12 mouse cellular contexts compared by ENCODE assay signal in the genomic region with DNA sequence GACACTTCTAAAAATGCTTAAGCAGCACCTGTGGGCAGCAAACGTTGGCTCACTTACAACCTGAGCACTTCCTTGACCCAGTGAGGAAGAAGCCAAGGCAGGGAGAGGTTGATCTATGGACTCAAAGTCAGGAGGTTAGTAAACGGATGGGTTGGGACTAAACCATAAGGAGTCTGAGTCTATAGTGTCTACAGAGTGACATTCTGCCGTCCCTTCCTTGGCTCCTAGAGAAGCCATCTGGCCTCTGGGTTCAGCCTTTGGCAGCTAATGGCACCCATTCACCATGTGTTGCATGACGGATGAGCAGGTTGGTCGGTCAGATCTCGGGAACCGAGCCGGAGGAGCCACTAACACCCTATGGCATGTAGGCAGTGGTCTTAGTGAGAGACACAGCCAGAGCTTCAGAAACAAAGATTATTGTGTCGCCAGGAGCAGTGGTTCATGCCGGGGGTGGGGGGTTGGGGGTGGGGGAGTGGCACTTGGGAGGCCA. TPM values are rescaled to one million over a fixed set of nuclear protein-coding genes. Genes with fewer than 3 reads are reported as not detected.
A peak's percentile ranks its signal among the peaks of the same experiment; 100 is the strongest.
DNase-seq lines count a peak whose midpoint lies in the region; ATAC-seq and TF ChIP-seq lines count a peak whose summit lies in the region.
"Had no signal": no experiment of that assay in that cellular context is flagged by ENCODE, and none has a peak within 500 bp of the region (broad histone marks: within the 10 kb centered on the region; RNA-seq: fewer than 3 reads in every experiment).

No protein-coding gene starts in this region.

- no peaks in the 10 kb centered on the region for H3K36me3 ChIP-seq in embryonic facial prominence, embryonic 12.5 days
- H3K36me3 ChIP-seq in embryonic facial prominence, embryonic 10.5 days (replicated peaks) = no peaks in the 10 kb centered on the region
- no peaks in the 10 kb centered on the region for H3K36me3 ChIP-seq in lung, embryonic 14.5 days (ENCODE audit: insufficient read depth)
- no peaks in the 10 kb centered on the region for H3K36me3 ChIP-seq in liver, postnatal 0 days (replicated peaks; ENCODE audit: insufficient read depth, low read length)

- no peak overlapping the region for H3K4me3 ChIP-seq in embryonic facial prominence, embryonic 12.5 days
- H3K4me3 ChIP-seq in embryonic facial prominence, embryonic 10.5 days = no peak overlapping the region
- no peak overlapping the region for H3K4me3 ChIP-seq in lung, embryonic 14.5 days (ENCODE audit: low read depth, low read length)
- no peak overlapping the region for H3K4me3 ChIP-seq in liver, postnatal 0 days (ENCODE audit: low read depth, low read length)

- no peak for TF ChIP-seq CTCF in lung, embryonic 14.5 days (IDR thresholded peaks at IDR 0.05; ENCODE audit: low read depth)
- TF ChIP-seq CTCF in liver, postnatal 0 days (IDR thresholded peaks at IDR 0.05; ENCODE audit: low read depth) = no peak

- no peak for DNase-seq in embryonic facial prominence, embryonic 10.5 days (ENCODE audit: low spot score)
- no peak for DNase-seq in lung, embryonic 14.5 days
- DNase-seq in lung, postnatal 4 days = no peak
- DNase-seq in cerebellum, postnatal 36 days = peak; percentile 74 to 79
- no peak for DNase-seq in liver, postnatal 0 days
- DNase-seq in frontal cortex, postnatal 10 days (ENCODE audit: low spot score in 2 of 2) = no peak
- DNase-seq in adrenal gland, adult 18-20 months (ENCODE audit: low spot score in 2 of 2) = no peak
- DNase-seq: heart, adult 18-20 months; right cerebral cortex, adult 18-20 months had no signal

- no peak overlapping the region for H3K4me2 ChIP-seq in embryonic facial prominence, embryonic 12.5 days (replicated peaks)
- H3K4me2 ChIP-seq in lung, embryonic 14.5 days = no peak overlapping the region
- H3K4me2 ChIP-seq in liver, postnatal 0 days (ENCODE audit: low read depth, low read length) = no peak overlapping the region

- 79% methylated on average over 10 of the region's 10 CpGs for WGBS in embryonic facial prominence, embryonic 12.5 days
- 79% methylated on average over 10 of the region's 10 CpGs for WGBS in embryonic facial prominence, embryonic 10.5 days
- WGBS in lung, embryonic 14.5 days = 59% methylated on average over 10 of the region's 10 CpGs
- 71% methylated on average over 10 of the region's 10 CpGs for WGBS in liver, postnatal 0 days (ENCODE audit: insufficient replicate concordance)

- peaks cover 31% of the 10 kb centered on the region for H3K4me1 ChIP-seq in embryonic facial prominence, embryonic 12.5 days
- peaks cover 41% of the 10 kb centered on the region for H3K4me1 ChIP-seq in embryonic facial prominence, embryonic 10.5 days
- H3K4me1 ChIP-seq in lung, embryonic 14.5 days (ENCODE audit: insufficient read depth) = peaks cover 26% of the 10 kb centered on the region
- peaks cover 25% of the 10 kb centered on the region for H3K4me1 ChIP-seq in liver, postnatal 0 days (ENCODE audit: insufficient read depth)

- no peak overlapping the region for H3K27ac ChIP-seq in embryonic facial prominence, embryonic 12.5 days
- H3K27ac ChIP-seq in embryonic facial prominence, embryonic 10.5 days (replicated peaks) = no peak overlapping the region
- peak overlapping the region; percentile 90 for H3K27ac ChIP-seq in lung, embryonic 14.5 days (ENCODE audit: low read depth)
- H3K27ac ChIP-seq in liver, postnatal 0 days (ENCODE audit: low read depth) = peak overlapping the region; percentile 88

- ATAC-seq in embryonic facial prominence, embryonic 12.5 days (ENCODE audit: insufficient number of reproducible peaks, insufficient read depth, low FRiP score, low TSS enrichment) = no peak
- ATAC-seq in lung, embryonic 14.5 days (ENCODE audit: insufficient read depth) = no peak
- no peak for ATAC-seq in liver, postnatal 0 days

- peak overlapping the region; percentile 19; the same call in 1 of the 2 replicates for H3K9ac ChIP-seq in embryonic facial prominence, embryonic 12.5 days
- H3K9ac ChIP-seq in lung, embryonic 14.5 days = no peak overlapping the region
- H3K9ac ChIP-seq in liver, postnatal 0 days (replicated peaks) = no peak overlapping the region

- H3K9me3 ChIP-seq in embryonic facial prominence, embryonic 12.5 days = no peaks in the 10 kb centered on the region
- H3K9me3 ChIP-seq in embryonic facial prominence, embryonic 10.5 days = no peaks in the 10 kb centered on the region
- no peaks in the 10 kb centered on the region for H3K9me3 ChIP-seq in lung, embryonic 14.5 days (ENCODE audit: low read depth, low read length)
- H3K9me3 ChIP-seq in liver, postnatal 0 days (ENCODE audit: low read length) = no peaks in the 10 kb centered on the region
- H3K9me3 ChIP-seq: megakaryocyte, embryonic 14.5 days had no signal

- TF ChIP-seq EP300 in liver, postnatal 0 days (IDR thresholded peaks at IDR 0.05; ENCODE audit: low read depth) = no peak

- 0 out of 2 replicates have a peak, but pooled peaks cover 3% of the 10 kb centered on the region for H3K27me3 ChIP-seq in embryonic facial prominence, embryonic 12.5 days
- H3K27me3 ChIP-seq in embryonic facial prominence, embryonic 10.5 days (replicated peaks; ENCODE audit: low read depth, poor library complexity, severe bottlenecking) = peaks cover 37% of the 10 kb centered on the region
- no peaks in the 10 kb centered on the region for H3K27me3 ChIP-seq in lung, embryonic 14.5 days (ENCODE audit: insufficient read depth, low read length)
- no peaks in the 10 kb centered on the region for H3K27me3 ChIP-seq in liver, postnatal 0 days (ENCODE audit: insufficient read depth, low read length)

RNA-seq across cellular contexts. Expression of gene C1qtnf6, which starts 2.2 kb away (rescaled TPM):
- polyA plus RNA-seq in embryonic facial prominence, embryonic 12.5 days (2016; fragmentation: Nextera tagmentation; extraction: Ambion mirVana) = 21.0 and 22.9 TPM in 2 replicates
- polyA plus RNA-seq in embryonic facial prominence, embryonic 10.5 days (2016; fragmentation: Nextera tagmentation; extraction: Ambion mirVana) = 9.6 and 10.4 TPM in 2 replicates
- 39.8 and 40.7 TPM in 2 replicates for polyA plus RNA-seq in lung, embryonic 14.5 days (2014; fragmentation: Nextera tagmentation; extraction: Ambion mirVana)
- polyA plus RNA-seq in liver, postnatal 0 days (2015; fragmentation: Nextera tagmentation; extraction: Ambion mirVana) = 4.3 and 4.4 TPM in 2 replicates
- total RNA-seq in adrenal gland, adult 18-20 months (2021) = 10 to 100 TPM; 14.1 to 15.0 TPM

RNA-seq across cellular contexts. Expression of gene Sstr3, which starts 11.1 kb away (rescaled TPM):
- not detected in 2 replicates for polyA plus RNA-seq in embryonic facial prominence, embryonic 12.5 days (2016; fragmentation: Nextera tagmentation; extraction: Ambion mirVana)
- not detected in 2 replicates for polyA plus RNA-seq in embryonic facial prominence, embryonic 10.5 days (2016; fragmentation: Nextera tagmentation; extraction: Ambion mirVana)
- polyA plus RNA-seq in lung, embryonic 14.5 days (2014; fragmentation: Nextera tagmentation; extraction: Ambion mirVana) = 0.08 TPM in 1 of 2 replicates, not detected in the other
- not detected in 2 replicates for polyA plus RNA-seq in liver, postnatal 0 days (2015; fragmentation: Nextera tagmentation; extraction: Ambion mirVana)
- 1 to 10 TPM in 1 of 2 experiments, under 1 TPM in 1; 0.45 to 1.2 TPM for total RNA-seq in adrenal gland, adult 18-20 months (2021)
- total RNA-seq: heart, adult 18-20 months; hematopoietic stem cell, adult 5-6 weeks had no signal

RNA-seq across cellular contexts. Expression of gene Il2rb, which starts 38.3 kb away (rescaled TPM):
- 0.06 and 0.09 TPM in 2 replicates for polyA plus RNA-seq in embryonic facial prominence, embryonic 12.5 days (2016; fragmentation: Nextera tagmentation; extraction: Ambion mirVana)
- 0.09 TPM in 1 of 2 replicates, not detected in the other for polyA plus RNA-seq in embryonic facial prominence, embryonic 10.5 days (2016; fragmentation: Nextera tagmentation; extraction: Ambion mirVana)
- polyA plus RNA-seq in lung, embryonic 14.5 days (2014; fragmentation: Nextera tagmentation; extraction: Ambion mirVana) = 0.12 TPM in 1 of 2 replicates, not detected in the other
- polyA plus RNA-seq in liver, postnatal 0 days (2015; fragmentation: Nextera tagmentation; extraction: Ambion mirVana) = 2.0 and 2.1 TPM in 2 replicates
- 1 to 10 TPM; 1.1 to 2.5 TPM for total RNA-seq in adrenal gland, adult 18-20 months (2021)

RNA-seq across cellular contexts. Expression of gene Rac2, which starts 39.2 kb away (rescaled TPM):
- 7.6 TPM in 2 replicates for polyA plus RNA-seq in embryonic facial prominence, embryonic 12.5 days (2016; fragmentation: Nextera tagmentation; extraction: Ambion mirVana)
- polyA plus RNA-seq in embryonic facial prominence, embryonic 10.5 days (2016; fragmentation: Nextera tagmentation; extraction: Ambion mirVana) = 5.0 and 7.7 TPM in 2 replicates
- 12.2 and 16.2 TPM in 2 replicates for polyA plus RNA-seq in lung, embryonic 14.5 days (2014; fragmentation: Nextera tagmentation; extraction: Ambion mirVana)
- 120 and 127 TPM in 2 replicates for polyA plus RNA-seq in liver, postnatal 0 days (2015; fragmentation: Nextera tagmentation; extraction: Ambion mirVana)
- total RNA-seq in adrenal gland, adult 18-20 months (2021) = 1 to 10 TPM; 4.2 to 8.9 TPM

Comparison
In these comparisons a context has a peak if more than half of its experiments do, and no peak if none do; other contexts are left out.
1. H3K27ac ChIP-seq: peak in lung, embryonic 14.5 days (single experiment) and liver, postnatal 0 days (single experiment); none in embryonic facial prominence, embryonic 12.5 days (single experiment) and embryonic facial prominence, embryonic 10.5 days (single experiment).
2. DNase-seq: peak in cerebellum, postnatal 36 days (2 of 2); none in embryonic facial prominence, embryonic 10.5 days (single experiment), lung, embryonic 14.5 days (single experiment), lung, postnatal 4 days (0 of 2), liver, postnatal 0 days (single experiment), frontal cortex, postnatal 10 days (0 of 2) and adrenal gland, adult 18-20 months (0 of 2).